Mouse (Mus musculus) left cerebral cortex, postnatal 14 days (tissue): ENCODE measurements at regions not wholly inside any gene's neighbourhood (a gene's known extent, or its start where the extent isn't known, plus 50 kb on each side); places are given as distances from the start of the nearest gene placed in this dataset.
A peak's percentile ranks its signal among the peaks of the same experiment; 100 is the strongest.

Experiments used
- DNase-seq, 2 experiments: peaks; one replicate each; pipeline ENCODE4 v3.0.0; 2021 to 2022; ENCODE audit warnings: low spot score in 2 of 2, mixed read lengths in 1 of 2
- intact Hi-C: fragments of 180-260 bp; cut with DNase I; formaldehyde crosslinking; loops from one replicate; pipeline ENCODE4 v1.15.1; 2025

DNA sequence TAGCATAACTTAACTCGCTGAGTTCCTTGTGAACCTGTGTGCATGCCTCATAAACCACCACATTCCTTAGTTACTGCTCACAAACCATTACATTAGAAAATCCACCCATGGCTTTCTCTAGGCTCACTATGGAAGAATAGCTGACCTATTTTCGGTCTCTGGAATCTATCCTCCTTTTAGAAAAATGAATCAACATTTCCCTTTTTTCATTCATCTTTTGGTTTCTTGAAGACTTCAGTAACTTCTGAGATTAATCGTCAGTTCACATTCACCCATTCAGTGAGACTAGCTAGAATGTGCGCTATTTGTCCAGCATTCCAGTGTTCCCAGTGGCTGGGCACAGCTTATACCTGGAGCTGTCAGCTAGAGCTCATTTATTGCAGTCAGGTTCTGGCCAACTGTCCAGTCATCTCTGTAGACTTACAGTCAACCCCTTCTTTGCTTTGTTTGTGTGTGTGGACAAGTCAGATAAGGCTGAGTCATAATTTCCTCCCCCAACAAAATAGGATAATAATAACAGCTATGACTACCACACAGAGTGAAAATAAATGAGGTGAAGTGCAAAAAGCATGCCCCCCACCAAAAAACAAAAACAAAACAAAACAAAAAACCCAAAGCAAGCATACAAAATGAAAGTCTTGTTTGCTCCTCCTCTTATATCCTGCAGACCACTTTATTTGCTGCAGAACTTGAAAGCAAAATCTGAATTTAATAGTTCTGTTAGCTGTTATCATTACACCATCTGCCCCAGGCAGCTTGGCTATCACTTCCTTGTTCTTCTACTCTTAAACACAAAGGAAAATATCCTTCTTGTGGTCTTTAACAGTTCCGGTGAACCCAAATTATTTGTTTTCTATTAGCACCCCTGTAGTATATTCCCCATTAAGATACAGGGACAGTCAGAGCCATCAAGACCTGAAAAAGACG, 173.0 kb upstream of the Cited2 start:
- intact Hi-C loops, result no loop called here
- DNase-seq, result no peak

DNA sequence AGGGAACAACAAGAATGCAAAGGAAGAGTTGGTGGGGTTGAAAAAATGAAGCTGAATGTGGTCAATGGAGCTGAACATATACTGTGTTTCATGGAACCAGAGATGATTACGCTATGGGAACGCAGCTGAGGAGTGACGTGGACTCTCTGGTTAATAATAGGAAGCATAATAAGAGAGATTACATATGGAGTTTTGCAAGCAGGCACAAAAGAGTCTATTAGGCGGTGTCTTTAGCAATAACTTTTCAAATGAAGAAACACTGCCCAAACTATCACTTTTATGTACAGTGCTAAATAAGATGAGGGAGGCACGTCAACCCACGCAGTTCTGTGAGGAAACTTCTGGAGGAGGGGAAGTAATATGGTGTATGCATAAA, 172.4 kb upstream of the Cited2 start:
- intact Hi-C loops, result no loop called here
- no peak for DNase-seq

DNA sequence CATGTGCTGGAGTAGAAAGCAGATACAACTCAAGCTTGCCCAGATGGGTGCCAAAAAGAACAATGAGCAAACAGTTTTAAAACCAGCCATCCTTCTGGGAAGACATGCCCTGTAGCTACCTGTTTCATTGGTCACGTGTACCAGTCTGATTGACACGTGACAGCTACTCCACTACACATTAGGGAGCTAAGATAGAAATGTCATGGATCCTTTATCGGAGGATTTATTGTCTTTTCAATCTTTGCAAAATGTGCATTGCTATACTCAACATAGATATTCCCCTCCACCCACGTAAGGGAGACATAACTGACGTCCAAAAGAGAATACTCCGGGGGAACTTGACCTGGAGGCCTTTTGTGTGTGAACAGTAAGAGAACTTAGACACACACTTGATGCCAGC, 171.1 kb upstream of the Cited2 start:
- intact Hi-C loops, result no loop called here

DNA sequence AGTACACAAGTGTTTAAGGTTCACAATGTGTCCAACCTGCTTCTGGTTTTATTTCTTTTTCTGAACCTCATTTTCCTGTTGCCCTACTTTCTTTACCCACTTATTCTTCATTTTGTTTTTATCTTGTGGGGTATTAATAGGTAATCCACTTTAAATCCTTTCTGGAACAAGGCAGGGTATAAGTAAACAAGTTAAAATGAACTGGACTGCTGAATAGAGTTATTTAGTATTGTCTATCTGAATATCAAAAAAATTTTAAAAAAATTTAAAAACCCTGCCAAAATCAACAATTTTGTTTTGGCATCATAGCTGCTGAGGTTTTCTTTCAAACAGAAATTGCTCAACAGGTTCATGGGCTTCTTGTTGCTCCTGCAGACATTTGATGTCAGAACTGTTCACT, 170.7 kb upstream of the Cited2 start:
- intact Hi-C loops, result no loop called here
- no peak for DNase-seq

More for the DNA sequence above, 171.1 kb upstream of the Cited2 start:
- DNase-seq, result no peak

DNA sequence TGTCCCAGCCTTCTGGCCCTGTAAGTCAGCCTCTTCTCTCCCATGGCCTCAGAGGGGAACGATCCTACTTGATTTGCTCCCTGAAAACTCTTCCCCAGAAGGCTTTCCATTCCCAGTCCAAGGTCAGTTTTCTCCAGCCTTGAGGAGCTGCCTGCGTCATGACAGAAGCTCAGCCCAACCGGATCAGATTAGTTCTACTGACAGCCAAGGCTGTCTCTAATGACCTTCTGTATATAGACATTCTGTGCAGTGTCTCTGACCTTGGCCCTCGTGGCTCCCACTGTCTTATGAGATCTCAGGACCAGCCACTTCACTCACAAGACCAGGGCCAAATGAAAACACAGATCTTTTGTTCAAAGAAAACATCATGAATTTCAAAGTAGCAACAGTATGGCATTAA, 166.6 kb upstream of the Cited2 start:
- intact Hi-C loops, result no loop called here

DNA sequence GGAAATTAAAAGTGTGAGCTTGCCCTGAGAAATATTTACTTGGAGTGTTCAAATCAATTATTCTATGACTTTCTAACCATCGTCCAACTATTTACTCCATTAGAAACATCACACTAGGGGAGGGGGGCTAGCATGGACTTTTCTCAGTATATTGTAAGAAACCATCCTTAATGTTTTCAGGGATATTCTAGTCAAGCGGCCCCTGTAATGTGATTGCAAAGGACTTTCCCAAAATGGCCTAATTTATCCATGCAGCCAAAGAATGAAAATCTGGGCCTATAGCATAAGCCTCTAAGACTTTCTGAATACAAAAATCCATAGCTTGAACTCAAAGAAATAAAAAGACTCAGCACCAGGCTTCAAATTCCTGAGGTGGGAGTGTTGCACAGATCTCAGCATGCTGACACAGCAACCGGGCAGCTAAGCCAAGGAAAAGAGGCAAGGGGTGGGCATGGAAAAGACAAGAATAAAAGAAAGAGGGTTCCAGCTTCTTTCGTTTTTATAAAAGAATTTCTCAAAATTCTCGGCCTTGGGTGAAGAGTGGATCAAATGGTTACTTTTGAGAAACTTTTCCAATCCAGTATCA, 163.6 kb upstream of the Cited2 start:
- intact Hi-C loops, result no loop called here
- DNase-seq, result no peak

More for the DNA sequence above, 166.6 kb upstream of the Cited2 start:
- DNase-seq, result no peak

DNA sequence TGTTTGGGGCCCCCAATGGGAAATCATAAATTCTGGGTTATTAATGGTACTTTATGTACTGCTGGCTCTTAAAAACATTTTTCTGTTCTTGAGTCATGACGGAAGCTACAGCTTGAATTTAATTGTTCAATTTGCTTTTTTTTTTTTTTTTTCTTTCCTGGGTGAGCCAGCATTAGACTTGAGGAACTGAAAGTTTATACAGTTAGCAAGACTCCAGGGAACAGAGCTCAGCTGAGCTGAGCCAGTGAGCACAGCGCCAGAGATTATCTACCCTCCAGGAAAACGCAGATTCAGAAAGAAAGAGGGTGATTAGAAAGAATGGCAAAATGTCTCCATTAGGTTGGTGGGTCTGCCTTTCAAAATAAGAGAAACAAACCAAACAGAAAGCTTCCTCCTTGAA, 163.0 kb upstream of the Cited2 start:
- no peak for DNase-seq
- intact Hi-C loops, result no loop called here

DNA sequence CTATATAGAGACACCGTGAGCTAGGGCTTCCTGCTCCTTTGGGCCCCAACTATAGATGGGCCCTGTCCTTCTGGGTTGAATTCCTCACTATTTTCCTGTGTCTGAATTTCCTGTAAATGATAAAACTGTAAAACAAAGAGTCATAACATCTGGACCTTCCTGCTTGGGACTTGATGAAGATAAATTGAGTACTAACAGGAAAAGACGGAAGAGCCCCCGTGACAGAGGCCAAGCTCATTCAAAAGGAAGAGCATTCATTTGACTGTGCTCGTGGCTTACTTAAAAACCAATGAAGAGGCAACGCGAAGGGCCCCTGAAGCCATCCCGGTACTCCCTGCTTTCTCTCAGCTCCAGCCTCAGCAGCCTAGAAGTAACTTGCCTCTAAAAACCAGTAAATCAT, 161.6 kb upstream of the Cited2 start:
- intact Hi-C loops, result no loop called here
- DNase-seq, result no peak

DNA sequence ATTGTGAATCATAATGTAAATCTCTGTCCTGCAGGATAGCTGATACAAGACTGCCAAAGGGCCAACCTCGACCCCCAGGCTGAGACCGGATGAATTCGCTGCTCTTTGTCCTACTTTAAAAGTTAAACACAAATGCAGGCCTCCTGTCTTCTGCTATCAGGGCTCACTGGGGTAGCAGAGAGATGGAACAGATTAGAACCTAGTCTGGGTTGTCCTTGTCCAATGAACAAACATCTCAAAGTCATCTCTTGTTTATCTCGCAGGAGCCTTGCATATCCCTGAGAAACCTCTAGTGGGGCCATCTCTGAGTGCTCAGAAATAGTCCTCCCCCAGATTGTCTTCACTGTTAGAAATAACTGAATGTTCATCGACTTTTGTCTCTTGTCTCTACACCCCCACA, 161.0 kb upstream of the Cited2 start:
- DNase-seq, result no peak
- intact Hi-C loops, result no loop called here

DNA sequence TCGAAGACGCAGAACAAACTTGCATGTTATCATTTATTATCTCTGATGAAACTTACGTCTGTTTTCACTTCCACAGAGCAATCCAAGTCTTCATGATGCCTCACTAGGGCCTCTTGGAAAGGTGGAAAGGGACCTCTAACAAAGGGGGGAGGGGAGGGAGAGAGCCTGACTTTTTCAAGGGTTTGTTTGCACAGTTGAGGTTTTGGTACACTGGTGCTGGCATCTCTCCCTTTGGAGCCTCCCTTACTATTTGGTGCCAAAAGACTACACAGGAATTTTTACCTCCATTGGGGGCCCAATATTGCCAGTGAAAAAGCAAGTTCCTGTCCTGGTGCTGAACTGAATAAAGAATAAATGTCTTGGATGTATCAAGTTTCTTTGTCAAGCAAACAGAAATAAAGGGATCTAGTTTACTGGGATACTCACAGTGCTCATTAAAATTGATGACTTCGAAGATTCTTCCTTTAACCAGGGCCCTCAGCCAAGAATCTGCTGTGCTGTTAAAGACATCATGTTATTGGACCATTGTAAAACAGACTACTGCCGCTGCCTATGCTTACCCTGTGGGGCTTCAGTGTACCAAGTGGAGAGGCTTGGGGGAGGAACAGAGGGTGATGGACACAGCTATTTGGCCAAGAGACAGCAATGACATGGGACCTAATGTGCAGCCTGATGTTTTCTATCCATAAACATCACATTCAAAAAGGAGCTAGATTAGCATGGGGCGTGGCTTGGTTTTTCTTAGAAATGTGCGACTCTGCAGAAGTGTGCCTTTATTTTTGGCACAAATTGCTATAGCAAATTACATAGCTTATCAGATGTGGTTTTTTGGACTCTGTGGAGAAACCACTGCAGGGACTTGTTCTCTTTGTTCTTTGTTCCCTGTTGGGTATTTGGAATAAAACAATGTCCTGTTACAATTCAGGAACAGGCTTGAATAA, 160.3 kb upstream of the Cited2 start:
- peak; percentile 12 to 17 for DNase-seq
- intact Hi-C loops, result no loop called here

DNA sequence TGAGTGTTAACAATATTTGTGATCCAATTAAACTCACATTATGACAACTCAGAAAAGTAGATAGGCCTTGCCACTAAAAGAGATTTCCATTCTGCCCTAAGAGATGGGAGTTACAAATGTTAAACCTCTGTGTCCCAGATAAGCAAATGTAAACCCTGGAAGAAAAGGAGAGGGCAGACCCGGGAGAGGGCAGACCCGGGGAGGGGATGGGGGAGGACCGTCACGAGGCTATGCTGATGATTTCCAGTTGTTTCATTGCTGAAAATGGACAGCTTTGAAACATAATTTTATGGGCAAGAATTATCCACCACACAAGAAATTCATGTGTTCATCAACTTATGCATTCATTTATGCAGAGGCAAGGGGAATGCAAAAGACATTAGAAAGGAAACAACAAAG, 159.7 kb upstream of the Cited2 start:
- DNase-seq, result no peak
- intact Hi-C loops, result no loop called here

DNA sequence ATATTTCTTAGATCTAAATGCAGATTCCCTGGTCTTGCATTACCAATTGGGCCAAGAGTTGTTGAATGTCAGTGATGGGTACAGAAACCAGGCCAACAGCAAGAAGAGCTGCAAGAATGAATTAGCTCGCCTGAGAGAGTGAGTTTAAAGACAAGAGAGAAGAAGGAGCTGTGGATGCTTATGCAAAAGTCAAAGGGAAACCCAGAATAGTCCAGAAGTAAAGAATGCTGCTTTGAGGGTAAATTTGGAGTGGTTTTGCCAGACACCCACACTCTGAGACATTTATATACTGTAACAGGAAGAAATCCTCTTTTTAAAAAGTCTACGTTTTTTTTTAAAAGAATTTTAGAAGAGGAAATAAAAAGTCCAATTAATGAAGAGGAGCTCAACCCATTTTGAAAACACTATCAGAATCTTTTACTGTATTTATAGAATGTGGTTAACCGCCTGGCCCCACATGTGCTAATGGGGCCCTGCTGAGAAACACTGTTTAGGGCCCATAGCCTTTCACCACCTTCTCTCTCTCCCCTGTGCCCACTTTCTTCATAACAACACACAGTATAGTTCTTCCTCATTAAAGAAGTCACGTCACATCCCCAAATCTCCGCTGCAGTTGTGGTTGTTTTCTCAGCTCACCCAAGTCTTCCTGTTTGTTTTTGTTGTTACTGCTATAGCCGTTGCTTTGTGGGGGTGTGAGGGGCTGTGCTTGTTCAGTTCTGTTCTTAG, 158.0 kb upstream of the Cited2 start:
- DNase-seq, result peak in 1 of 2 experiments; percentile 40
- intact Hi-C loops, result no loop called here

DNA sequence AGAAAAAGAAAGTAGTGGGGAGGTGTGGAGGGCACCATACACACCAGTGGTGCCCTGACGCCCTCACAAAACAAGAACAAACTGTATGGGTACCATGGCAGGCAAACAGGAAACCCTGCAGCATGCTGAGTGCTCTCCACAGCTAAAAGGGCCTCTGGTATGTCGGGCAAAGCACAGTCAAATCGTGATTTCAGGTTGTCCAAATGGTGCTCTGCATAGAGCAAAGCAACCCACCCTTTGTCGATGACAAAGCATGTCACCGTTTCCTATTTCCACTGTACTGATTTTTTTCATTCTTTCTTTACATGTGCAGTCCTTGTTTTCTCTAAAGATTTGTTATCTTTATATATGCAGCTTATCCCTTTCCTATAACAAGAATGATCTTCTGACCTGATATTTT, 156.0 kb upstream of the Cited2 start:
- DNase-seq, result no peak
- intact Hi-C loops, result no loop called here

DNA sequence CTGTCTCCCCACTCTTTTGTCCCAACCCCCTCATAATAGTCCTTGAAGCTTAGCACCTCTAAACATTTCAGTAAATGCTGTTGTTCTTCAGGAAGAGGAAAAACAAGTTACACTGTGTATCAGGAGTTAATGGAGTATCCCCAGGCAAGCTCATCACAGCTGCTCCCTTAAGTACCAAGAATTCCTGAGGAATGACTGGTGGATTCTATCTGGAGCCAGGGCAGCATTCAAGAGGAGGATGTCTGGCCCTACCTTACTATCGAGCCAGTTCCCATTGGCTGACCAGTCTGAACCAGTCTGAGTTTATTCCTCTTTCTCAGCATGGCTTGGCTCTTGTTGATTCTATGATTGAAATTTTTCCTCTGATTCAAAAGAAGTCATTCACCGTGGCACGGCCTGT, 155.4 kb upstream of the Cited2 start:
- DNase-seq, result no peak
- intact Hi-C loops, result no loop called here

DNA sequence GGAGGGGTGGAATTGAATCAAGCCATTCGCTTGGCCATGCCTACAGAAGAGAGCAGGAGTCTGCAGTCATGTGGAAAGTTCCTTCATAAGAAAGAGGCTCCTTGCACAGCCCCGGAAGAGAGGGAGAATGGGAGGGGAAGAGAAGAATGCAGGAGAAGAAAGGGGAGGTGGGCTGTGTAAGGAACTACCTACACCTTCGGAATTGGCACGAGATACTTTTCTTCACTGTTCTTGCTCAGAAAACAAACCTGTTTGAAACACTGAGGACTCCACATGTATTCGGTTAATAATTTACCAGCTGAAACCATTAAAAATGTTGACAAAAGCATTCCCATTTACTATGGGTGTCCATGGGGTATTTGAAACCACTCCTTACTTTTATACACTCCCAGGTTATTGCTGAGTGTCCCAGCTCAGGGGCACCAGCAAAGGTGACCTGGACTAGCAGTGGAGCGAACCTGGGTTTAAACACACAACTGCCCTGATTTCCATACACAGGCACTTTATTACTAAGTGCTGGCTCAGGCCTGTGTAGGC, 153.4 kb upstream of the Cited2 start:
- intact Hi-C loops, result no loop called here

DNA sequence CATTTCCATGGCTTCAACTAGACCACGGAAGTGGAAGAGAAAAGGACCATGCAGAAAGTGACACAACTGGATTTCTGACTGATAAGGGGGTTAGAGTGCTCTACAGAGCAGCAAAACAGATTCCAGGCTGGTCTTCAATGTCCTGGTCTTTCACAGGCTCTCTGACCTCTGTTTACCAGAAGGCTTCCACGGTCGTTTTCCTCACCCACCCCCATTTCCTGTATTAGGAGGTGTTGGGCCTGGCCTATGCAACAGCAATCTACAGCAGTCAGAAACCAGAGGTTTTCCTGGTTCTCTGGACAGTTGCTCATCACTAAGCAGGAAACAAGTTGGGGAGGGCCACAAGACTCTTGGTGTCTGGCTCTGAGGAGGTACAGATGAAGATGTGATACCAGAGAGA, 148.1 kb upstream of the Cited2 start:
- DNase-seq, result no peak
- intact Hi-C loops, result no loop called here

More for the DNA sequence above, 153.4 kb upstream of the Cited2 start:
- DNase-seq, result no peak

DNA sequence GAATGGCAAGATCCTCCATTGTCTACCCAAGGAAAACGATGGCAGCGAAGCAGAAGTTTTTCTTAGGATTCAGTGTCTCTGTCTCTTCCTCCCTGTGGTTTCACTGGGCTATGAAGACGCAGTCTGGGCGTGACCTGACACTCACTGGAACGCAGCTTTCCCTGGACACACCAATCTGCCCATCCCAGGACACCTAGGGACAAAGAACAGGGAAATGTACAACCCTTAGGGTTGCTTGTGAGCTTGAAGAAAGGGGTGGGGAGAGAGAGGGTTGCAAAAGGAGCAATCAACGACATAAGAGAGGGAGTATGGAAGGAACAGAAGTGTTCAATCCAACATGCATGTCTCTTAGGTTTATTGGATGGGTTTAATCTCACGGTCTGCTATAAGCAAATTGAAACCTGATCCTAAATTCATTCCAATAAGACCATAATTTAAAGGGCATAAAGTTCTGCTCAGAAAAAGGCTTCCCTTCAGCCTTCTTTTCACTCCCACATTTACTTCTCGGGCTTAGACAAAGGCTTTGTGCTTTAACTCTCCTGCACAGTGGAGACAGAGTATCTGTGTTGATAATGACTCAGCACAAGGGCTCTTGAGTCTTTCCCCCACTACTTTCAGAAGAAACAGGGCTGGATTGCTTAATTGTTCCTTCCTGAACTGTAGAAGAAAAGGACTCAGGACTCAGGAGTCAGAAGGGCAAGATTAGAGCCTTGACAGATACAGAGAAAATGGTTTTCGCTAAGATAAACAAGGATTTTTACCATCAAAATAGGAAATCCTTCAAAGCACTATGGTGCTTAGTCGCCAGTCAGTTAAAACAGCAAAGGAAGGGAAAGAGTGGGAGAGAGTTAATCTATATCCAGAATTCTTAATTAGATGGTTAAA, 147.3 kb upstream of the Cited2 start:
- DNase-seq, result no peak
- intact Hi-C loops, result no loop called here

DNA sequence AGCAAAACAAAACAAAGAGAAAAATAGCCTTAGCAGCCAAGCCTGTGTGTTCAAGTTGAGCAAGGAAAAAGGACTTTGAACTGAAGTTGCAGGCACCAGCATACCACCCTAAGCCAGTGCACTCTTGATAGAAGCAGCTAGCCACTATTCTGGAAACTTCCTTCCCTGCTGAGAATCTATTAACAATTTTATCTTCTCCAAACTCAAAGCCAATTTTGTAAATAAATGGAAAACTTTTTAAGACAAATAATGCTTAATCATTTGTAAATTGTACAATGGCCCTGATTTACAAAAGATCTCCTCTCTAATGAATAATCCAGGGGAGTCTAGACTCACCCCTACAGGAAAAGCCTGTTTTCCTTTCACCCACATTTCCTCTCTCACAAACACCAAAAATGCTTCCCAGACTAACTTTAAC, 146.7 kb upstream of the Cited2 start:
- DNase-seq, result no peak
- intact Hi-C loops, result no loop called here
